Mouse (Mus musculus): ENCODE measurements at regions not wholly inside any gene's neighbourhood (a gene's known extent, or its start where the extent isn't known, plus 50 kb on each side); places are given as distances from the start of the nearest gene placed in this dataset.

GRCm38 (mm10) chrX:11629906-11630305 is 302.3 kb downstream of the H2al1j start:
- no peak for TF ChIP-seq CTCF (IDR thresholded peaks at IDR 0.05; ENCODE audit: low read depth, low read length)
- TF ChIP-seq GATA1 (IDR thresholded peaks at IDR 0.05; ENCODE audit: borderline replicate concordance, low read length): no peak

All from G1E (cell line).